Mouse (Mus musculus) T-helper 2 cell (primary cell): ENCODE data around the gene Gp9.

Experiments
- in situ Hi-C: fragments of 300-600 bp; cut with MboI, MseI; formaldehyde crosslinking; loops from one replicate; pipeline ENCODE4 v1.15.1; 2025; ENCODE audit warnings: high pct_unique_total_duplicates

Gp9 gene

GRCm38 (mm10) chr6:87777842-87778241 lies at the start of gene Gp9:
TSS of gene Gp9 (plus strand) at chr6:87778072.
- in situ Hi-C loops = no loop called here

- in situ Hi-C loops = no loop called here
Observed at GRCm38 (mm10) chr6:87728102-87728501, 49.8 kb upstream of the Gp9 start.

DNA sequence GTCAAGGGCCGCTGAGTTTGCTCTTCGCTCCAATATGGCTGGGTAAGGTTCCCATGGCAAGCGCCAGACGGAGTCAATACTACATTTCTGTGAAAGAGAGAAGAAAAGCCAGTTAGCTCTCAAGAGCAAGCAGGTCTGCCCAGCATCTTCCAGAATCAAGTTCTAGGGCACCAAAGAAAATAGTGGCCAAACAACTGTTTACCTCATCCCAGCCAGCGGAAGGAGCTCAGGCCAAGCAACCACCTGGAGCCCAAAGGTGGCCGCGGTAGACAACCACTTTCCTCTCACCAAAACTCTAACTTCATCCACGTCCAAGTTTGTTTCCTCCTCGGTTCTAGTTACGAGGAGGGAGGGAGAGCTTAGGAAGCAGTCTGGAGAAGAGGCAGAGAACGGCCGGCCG lies 47.7 kb upstream of the Gp9 start:
- in situ Hi-C loops = no loop called here

- in situ Hi-C loops = no loop called here
Observed at GRCm38 (mm10) chr6:87730591-87731462, 47.0 kb upstream of the Gp9 start, which contains the start of gene Efcc1. TSS of gene Efcc1 (plus strand) at chr6:87730869.

DNA sequence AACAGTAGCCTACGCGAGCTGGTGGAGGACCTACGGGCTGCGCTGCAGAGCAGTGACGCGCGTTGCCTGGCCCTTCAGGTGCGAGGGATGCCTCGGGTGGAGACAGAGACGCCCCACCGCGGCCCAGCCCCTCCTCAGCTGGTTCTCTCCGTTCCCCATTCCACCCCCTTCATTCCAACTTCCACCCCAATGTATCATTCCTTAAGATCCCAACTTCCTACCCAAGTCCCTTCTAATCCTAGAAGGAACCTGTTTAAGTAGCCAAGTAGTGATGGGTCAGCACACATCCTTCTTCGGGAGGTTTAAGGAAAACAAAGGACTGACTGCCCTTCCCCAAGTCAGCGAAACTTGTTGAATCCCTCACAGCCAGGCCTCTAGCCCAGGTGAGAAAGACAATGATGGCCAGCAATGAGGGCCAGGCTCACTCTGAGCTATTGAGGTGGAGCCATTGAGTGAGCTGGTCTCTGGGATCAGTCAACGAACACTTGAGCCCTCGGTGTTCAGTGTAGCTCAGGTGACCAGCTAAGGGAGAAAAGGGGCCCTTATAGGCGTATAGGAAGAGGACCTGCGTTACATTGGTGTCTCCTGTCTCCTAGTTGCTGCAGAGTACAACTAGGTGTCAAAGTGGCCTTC lies 46.3 kb upstream of the Gp9 start:
- in situ Hi-C loops = no loop called here

DNA sequence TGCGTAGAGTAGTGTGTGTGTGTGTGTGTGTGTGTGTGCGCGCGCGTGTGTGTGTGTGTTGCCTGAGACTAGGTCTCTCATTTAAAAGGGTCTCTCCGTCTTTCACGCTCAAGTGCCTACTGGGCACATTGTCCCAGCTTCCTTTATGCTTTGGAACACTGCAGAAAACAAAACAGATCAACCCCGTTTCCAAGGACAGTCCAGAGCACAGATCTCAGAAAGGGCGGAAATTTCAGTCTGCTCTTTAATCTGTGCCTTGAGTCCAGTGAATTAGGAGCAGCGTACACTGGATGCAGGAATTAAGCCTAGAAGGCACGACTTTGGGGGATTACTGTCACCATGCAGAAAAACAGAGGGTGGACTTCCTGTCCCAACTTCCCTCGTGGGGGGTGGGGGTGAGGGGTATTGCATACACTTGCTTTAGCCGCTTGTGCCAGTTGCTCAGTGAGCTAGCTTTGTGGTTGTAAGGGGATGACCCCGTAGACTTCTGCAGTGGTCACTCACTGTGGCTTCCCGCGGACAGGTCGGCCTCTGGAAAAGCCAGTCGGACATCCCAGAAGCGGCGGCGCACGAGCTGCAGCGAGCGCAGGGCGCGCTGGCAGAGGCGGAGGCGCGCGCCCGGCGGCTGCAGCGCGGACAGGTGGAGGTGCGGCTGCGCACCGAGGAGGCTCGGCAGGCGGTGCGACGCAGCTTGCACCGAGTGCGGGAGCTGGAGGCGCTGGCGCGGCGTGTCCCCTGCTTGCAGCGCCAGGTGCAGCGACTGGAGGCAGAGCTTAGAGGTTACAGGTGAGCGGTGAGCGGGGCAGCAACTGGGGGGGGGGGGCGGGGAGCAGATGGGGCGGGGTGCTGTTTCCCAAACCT lies 45.5 kb upstream of the Gp9 start:
- in situ Hi-C loops = no loop called here

DNA sequence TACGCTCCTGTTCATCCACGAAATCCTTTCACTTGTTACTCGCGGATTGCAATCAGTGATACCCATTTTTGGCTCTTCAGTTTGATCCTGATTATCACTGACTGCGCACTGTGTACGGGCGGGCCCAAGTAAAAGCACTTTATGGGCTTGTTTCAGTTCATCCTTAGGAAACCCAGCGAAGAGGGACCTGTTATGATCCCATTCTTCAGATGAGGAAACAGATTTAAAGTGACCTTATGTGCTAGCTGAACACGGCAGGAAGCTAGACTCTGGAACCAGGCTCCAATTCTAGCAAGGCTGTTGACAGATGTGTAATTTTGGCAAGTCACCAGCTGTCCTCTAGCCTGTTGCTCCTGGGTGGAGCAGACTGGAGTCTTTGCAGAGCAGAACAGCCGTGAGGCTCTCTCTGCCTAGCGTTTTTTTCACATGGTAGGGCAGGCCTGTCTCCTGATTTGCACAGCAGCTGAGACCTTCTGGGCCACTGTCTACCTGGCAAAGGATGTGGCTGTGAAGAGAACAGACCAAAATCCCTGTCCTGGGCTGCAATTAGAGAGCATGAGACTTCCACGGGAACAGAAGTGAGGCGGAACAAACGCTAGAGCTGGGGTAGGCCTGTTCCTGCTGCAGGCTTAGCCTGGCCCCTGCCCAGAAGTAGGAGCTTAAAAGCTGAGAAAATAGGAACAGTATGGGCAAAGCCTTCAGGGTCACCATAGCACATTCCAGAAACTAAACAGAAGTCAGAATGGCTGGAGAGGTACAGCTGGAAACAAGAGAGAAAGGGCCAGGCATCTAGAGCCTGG lies 44.5 kb upstream of the Gp9 start:
- in situ Hi-C loops = no loop called here

GRCm38 (mm10) chr6:87734136-87734535 lies 43.7 kb upstream of the Gp9 start:
- in situ Hi-C loops = no loop called here

DNA sequence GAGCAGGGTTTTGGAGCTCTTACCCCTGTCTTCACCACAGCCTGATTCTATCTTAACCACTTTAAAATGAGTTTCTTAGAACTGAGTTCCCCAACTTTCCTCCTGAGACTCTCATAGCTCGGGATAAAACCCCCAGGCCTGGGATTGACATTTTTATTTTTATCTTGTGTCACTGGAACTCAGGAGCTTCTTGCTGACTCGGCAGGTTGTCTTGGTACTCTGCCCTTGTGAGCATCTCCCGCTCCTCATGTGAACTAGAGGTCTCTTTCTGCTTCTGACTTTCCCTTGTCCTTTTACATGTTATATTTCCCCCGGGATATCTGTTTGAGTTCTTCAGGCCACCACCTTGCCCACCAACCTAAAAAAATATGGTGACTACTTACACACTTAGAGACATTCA lies 40.9 kb upstream of the Gp9 start:
- in situ Hi-C loops = no loop called here

GRCm38 (mm10) chr6:87737921-87738626 lies 39.8 kb upstream of the Gp9 start:
- in situ Hi-C loops = no loop called here

DNA sequence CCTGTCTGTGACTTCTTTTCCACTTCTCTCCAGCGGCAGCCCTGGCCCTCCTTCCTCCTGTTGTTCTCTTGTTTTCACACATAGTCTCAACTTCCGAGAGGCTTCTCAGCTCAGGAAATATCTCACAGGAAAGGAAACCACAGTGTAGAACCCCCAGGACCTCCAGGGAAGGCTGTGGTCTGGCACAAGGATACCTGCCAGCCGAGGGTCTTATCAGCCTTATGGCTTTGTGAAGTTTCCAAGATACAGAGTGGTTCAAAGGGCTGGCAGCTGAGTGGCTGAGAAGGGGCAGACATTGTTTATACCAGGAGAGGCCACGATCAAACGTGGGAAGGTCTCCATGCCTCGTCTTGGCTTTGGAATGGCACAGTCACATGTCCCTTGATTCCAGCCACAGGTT lies 38.0 kb upstream of the Gp9 start:
- in situ Hi-C loops = no loop called here

DNA sequence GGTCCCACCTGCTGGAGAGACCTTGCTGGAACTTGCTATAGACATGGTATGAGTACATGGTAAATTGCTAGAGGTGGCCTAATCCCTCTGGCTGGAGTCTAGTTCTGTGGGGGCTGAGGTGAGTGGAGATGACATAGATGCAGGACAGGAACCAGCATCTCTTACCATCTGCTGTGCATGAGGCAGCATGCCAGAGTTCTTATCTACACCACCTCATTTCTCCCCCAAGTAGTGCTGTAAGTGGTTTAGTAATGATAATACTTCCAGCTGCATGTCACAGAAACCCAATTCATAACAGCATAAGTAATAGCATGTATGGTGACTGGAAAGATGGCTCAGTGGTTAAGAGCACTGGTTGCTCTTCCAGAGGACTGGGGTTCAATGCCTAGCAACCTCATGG lies 37.4 kb upstream of the Gp9 start:
- in situ Hi-C loops = no loop called here

DNA sequence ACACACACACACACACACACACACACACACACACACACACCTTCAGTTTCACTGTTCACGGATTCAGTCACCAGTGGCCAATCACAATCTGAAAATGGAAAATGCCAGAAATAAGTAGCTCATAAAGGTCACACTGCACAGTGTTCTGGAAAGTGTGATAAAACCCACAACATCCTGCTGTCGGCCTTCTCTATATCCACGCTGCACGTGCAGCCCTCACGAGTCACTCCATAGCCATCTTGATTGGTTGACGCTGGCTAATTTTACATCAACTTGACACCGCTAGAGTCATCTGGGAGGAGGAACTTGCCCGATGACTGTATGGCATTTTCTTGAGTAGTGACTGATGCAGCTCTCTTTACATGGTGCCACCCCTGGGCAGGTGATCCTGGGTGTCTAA lies 35.9 kb upstream of the Gp9 start:
- in situ Hi-C loops = no loop called here

DNA sequence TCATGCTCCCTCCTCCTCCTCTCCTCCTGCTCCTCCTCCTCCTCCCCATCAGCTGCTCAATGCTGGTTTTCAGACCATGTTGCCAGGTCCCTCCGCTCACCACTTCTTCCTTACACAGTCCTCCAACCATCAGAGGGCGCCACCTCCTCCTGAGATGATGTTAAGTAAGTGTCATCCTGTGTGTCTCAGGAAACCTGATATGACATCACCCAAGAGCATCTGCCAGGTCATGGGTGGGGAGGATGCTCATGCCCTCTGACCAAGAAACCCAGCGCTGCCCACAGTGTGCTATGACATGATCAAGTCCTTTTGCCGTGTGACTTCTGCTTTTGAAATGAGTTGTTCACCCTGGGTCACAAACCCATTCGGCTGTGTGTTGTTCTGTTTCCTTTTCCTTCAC lies 35.1 kb upstream of the Gp9 start:
- in situ Hi-C loops = no loop called here

DNA sequence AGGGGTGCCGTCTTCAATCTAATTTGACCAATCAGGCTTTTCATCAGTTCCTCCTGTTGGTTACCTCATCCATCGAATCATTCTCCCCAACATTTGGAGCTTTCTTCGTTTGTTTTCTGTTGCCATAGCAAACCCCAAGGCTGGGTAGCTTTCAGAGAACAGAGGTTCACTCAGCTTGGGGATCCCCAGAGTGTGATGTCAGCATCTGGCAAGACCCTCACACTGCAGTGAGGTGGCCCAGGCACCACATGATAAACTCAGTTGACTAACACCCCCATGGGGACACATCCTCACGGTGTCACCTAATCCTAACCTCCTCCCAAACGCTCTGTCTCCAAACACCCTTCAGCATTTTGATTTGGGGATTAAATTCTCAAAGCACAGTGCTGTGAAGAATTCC lies 34.6 kb upstream of the Gp9 start:
- in situ Hi-C loops = no loop called here

DNA sequence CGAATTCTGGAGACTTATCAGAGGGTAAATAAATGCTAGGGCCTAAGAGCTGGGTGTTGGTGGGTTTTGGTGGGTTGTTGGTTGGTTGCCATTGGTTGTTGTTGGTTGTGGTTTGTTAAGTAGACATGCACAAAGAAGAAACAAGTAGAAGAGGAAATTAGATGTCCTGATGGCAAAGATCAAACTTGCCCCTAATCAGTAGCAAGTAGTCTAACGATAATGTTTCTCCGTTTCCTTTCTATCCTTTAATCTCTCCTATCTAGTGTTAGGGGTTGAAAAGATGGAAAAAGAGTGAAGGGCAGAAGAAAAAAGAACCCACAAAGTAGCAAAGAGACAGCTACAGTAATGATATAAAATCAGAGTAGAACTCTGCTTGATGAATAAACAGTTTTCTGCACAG lies 33.2 kb upstream of the Gp9 start:
- in situ Hi-C loops = no loop called here

- in situ Hi-C loops = no loop called here
Observed at GRCm38 (mm10) chr6:87745301-87745700, 32.6 kb upstream of the Gp9 start.

- in situ Hi-C loops = no loop called here
Observed at GRCm38 (mm10) chr6:87746059-87746458, 31.8 kb upstream of the Gp9 start.

DNA sequence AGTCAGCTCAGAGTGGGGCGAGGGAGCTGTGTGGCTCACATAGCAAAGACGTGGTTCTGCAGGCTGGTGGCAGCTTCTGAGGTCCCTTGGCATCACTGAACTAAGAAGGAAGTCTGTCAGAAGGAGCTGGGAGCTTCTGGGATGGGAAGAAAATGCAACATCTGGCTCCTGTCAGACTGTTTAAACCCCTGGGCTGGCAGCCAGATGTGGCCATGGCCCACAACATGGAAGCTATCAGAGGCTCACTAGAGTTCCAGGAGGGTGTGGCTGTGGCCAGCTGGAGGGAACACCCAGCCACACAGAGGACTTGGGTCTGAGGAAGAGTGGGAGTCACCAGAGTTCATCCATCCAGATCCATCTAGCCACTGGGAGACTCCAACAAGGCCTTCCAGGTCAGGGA lies 31.0 kb upstream of the Gp9 start:
- in situ Hi-C loops = no loop called here

DNA sequence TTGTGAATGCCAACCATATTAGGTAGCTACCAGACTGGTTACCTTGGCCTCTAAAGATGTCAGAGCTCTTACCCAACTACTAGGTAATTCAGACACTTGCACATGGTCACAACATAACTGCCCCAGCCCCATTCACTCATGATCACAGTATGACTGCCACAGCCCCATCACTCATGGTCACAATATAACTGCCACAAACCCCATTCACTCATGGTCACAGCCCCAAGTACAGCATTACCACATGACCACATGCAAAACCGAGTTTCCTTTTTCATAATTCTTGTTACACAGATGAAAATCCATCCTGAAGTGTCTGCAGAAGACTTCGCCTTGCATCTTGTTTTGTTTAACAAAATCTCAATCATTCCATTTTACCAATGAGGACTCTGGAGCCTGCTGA lies 29.8 kb upstream of the Gp9 start:
- in situ Hi-C loops = no loop called here

DNA sequence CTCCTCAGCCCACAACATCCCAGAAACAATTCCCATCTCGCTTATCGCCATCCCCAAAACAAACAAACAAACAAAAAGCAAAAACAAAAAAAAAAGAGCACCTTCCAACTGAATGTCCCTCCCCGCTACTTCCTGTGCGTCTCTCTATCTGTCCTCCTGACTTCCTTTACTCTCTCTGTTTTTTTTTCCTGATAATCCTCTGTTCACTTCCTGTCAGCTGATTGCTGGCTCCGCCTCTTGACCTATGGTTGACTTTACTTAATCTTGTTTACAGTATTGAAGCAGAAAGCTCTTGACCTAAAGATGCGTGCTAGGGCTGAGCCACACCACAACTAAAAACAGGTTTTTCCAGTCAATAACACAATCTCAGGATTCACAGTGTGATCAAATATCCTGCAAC lies 29.3 kb upstream of the Gp9 start:
- in situ Hi-C loops = no loop called here
